In genomic region chr8:88221353-88221752, GRCm38 (mm10) we compare ENCODE assay signal across 18 mouse cellular contexts. TPM values are rescaled to one million over a fixed set of nuclear protein-coding genes. Genes with fewer than 3 reads are reported as not detected.
DNase-seq lines count a peak whose midpoint lies in the region; ATAC-seq and TF ChIP-seq lines count a peak whose summit lies in the region.
"Had no signal": no experiment of that assay in that cellular context is flagged by ENCODE, and none has a peak within 500 bp of the region (broad histone marks: within the 10 kb centered on the region; RNA-seq: fewer than 3 reads in every experiment).

No protein-coding gene starts in this region.

- H3K36me3 ChIP-seq in intestine, embryonic 15.5 days = no peaks in the 10 kb centered on the region
- peaks cover 3% of the 10 kb centered on the region; the same call in 1 of the 2 replicates for H3K36me3 ChIP-seq in intestine, postnatal 0 days (ENCODE audit: control insufficient read depth, insufficient read depth)
- no peaks in the 10 kb centered on the region for H3K36me3 ChIP-seq in lung, embryonic 14.5 days (ENCODE audit: insufficient read depth)
- H3K36me3 ChIP-seq: stomach, embryonic 15.5 days had no signal

- H3K27ac ChIP-seq in intestine, embryonic 15.5 days = no peak overlapping the region
- H3K27ac ChIP-seq in intestine, postnatal 0 days (ENCODE audit: low read depth, low read length) = no peak overlapping the region
- H3K27ac ChIP-seq in lung, embryonic 14.5 days (ENCODE audit: low read depth) = no peak overlapping the region
- H3K27ac ChIP-seq in embryonic fibroblast, embryonic 13.5 days (ENCODE audit: insufficient read depth, low read length) = peak overlapping the region; percentile 27; the same call in 1 of the 2 replicates
- H3K27ac ChIP-seq: hindbrain, embryonic 10.5 days; liver, embryonic 14.5 days; midbrain, embryonic 13.5 days; stomach, embryonic 15.5 days had no signal

- peak; percentile 34; the same call in 1 of the 2 replicates for ATAC-seq in intestine, embryonic 15.5 days
- ATAC-seq in intestine, postnatal 0 days = no peak
- no peak for ATAC-seq in lung, embryonic 14.5 days (ENCODE audit: insufficient read depth)
- no peak for ATAC-seq in cerebellum, adult (ENCODE audit: insufficient number of reproducible peaks, low FRiP score, low TSS enrichment)
- ATAC-seq: inflammation-experienced regulatory T-cells, adult 6 months; midbrain, embryonic 13.5 days had no signal

- no peak overlapping the region for H3K4me2 ChIP-seq in intestine, embryonic 15.5 days (replicated peaks)
- H3K4me2 ChIP-seq in intestine, postnatal 0 days (replicated peaks; ENCODE audit: low read depth) = no peak overlapping the region
- H3K4me2 ChIP-seq in lung, embryonic 14.5 days = no peak overlapping the region
- H3K4me2 ChIP-seq: midbrain, embryonic 13.5 days; stomach, embryonic 15.5 days had no signal

- H3K27me3 ChIP-seq in intestine, embryonic 15.5 days (replicated peaks) = no peaks in the 10 kb centered on the region
- no peaks in the 10 kb centered on the region for H3K27me3 ChIP-seq in intestine, postnatal 0 days (replicated peaks; ENCODE audit: control insufficient read depth, insufficient read depth, low read length)
- no peaks in the 10 kb centered on the region for H3K27me3 ChIP-seq in lung, embryonic 14.5 days (ENCODE audit: insufficient read depth, low read length)
- H3K27me3 ChIP-seq: midbrain, embryonic 13.5 days; stomach, embryonic 15.5 days had no signal

- no peak overlapping the region for H3K9ac ChIP-seq in intestine, embryonic 15.5 days
- H3K9ac ChIP-seq in intestine, postnatal 0 days (ENCODE audit: low read depth, low read length) = no peak overlapping the region
- no peak overlapping the region for H3K9ac ChIP-seq in lung, embryonic 14.5 days
- H3K9ac ChIP-seq: liver, embryonic 14.5 days; midbrain, embryonic 13.5 days; stomach, embryonic 15.5 days had no signal

- H3K4me1 ChIP-seq in intestine, embryonic 15.5 days (replicated peaks) = 0 out of 2 replicates have a peak, but pooled peaks cover 10% of the 10 kb centered on the region
- no peaks in the 10 kb centered on the region for H3K4me1 ChIP-seq in intestine, postnatal 0 days (replicated peaks; ENCODE audit: control insufficient read depth, insufficient read depth, low read length)
- H3K4me1 ChIP-seq in lung, embryonic 14.5 days (ENCODE audit: insufficient read depth) = no peaks in the 10 kb centered on the region
- H3K4me1 ChIP-seq in lung, adult 2 months (ENCODE audit: control insufficient read depth, insufficient read depth, low read length) = peaks cover 7% of the 10 kb centered on the region
- peaks cover 9% of the 10 kb centered on the region for H3K4me1 ChIP-seq in embryonic fibroblast, embryonic 13.5 days (ENCODE audit: control insufficient read depth, insufficient read depth, low read length)

- WGBS in intestine, embryonic 15.5 days = 37% methylated on average over 4 of the region's 4 CpGs
- WGBS in intestine, postnatal 0 days = 42% methylated on average over 4 of the region's 4 CpGs
- WGBS in lung, embryonic 14.5 days = 42% methylated on average over 4 of the region's 4 CpGs
- WGBS in lung, adult 2 months = 27% methylated on average over 4 of the region's 4 CpGs

- no peak overlapping the region for H3K4me3 ChIP-seq in intestine, embryonic 15.5 days (replicated peaks)
- no peak overlapping the region for H3K4me3 ChIP-seq in intestine, postnatal 0 days (ENCODE audit: low read depth, low read length)
- no peak overlapping the region for H3K4me3 ChIP-seq in lung, embryonic 14.5 days (ENCODE audit: low read depth, low read length)
- H3K4me3 ChIP-seq in lung, adult 2 months (replicated peaks; ENCODE audit: extremely low read depth, low read depth, low read length) = no peak overlapping the region
- no peak overlapping the region for H3K4me3 ChIP-seq in embryonic fibroblast, embryonic 13.5 days (ENCODE audit: insufficient read depth, low read length)
- H3K4me3 ChIP-seq: hindbrain, embryonic 10.5 days; midbrain, embryonic 13.5 days; myocyte; stomach, embryonic 15.5 days had no signal

- no peaks in the 10 kb centered on the region for H3K9me3 ChIP-seq in intestine, embryonic 15.5 days
- H3K9me3 ChIP-seq in intestine, postnatal 0 days (ENCODE audit: control insufficient read depth) = no peaks in the 10 kb centered on the region
- no peaks in the 10 kb centered on the region for H3K9me3 ChIP-seq in lung, embryonic 14.5 days (ENCODE audit: low read depth, low read length)
- H3K9me3 ChIP-seq: G1E; hindbrain, embryonic 10.5 days; midbrain, embryonic 13.5 days; stomach, embryonic 15.5 days had no signal

- TF ChIP-seq POLR2A in lung, adult 2 months (IDR thresholded peaks at IDR 0.05; ENCODE audit: borderline replicate concordance, extremely low read depth, low read depth, low read length) = no peak
- TF ChIP-seq POLR2A in embryonic fibroblast, embryonic 13.5 days (IDR thresholded peaks at IDR 0.05; ENCODE audit: low read depth, low read length) = no peak

- peak; percentile 30 for DNase-seq in lung, embryonic 14.5 days
- no peak for DNase-seq in lung, adult 2 months
- DNase-seq in 416B (ENCODE audit: low read depth) = peak; percentile 35
- no peak for DNase-seq in adrenal gland, postnatal 14 days
- DNase-seq: cerebellum, postnatal 25 days; gastrocnemius, postnatal 25 days; retina, postnatal 1 day had no signal

- no peak for TF ChIP-seq CTCF in intestine, postnatal 0 days (IDR thresholded peaks at IDR 0.05; ENCODE audit: low read depth)
- TF ChIP-seq CTCF in lung, embryonic 14.5 days (IDR thresholded peaks at IDR 0.05; ENCODE audit: low read depth) = no peak
- TF ChIP-seq CTCF in lung, adult 2 months (IDR thresholded peaks at IDR 0.05; ENCODE audit: insufficient read depth, low read length) = no peak
- no peak for TF ChIP-seq CTCF in embryonic fibroblast, embryonic 13.5 days (IDR thresholded peaks at IDR 0.05; ENCODE audit: borderline replicate concordance, insufficient read depth, low read length)

RNA-seq across cellular contexts. Expression of gene Tent4b, which starts 22.3 kb away (rescaled TPM):
- 6.3 and 7.0 TPM in 2 replicates for polyA plus RNA-seq in intestine, embryonic 15.5 days (2015; fragmentation: Nextera tagmentation; extraction: Ambion mirVana)
- 5.9 and 6.1 TPM in 2 replicates for polyA plus RNA-seq in intestine, postnatal 0 days (2015; fragmentation: Nextera tagmentation; extraction: Ambion mirVana)
- polyA plus RNA-seq in lung, embryonic 14.5 days (2014; fragmentation: Nextera tagmentation; extraction: Ambion mirVana) = 14.5 and 16.1 TPM in 2 replicates
- polyA plus RNA-seq in lung, adult 2 months (2012; rRNA removed) = 16.5 and 22.9 TPM in 2 replicates
- 20.6 and 22.3 TPM in 2 replicates for polyA plus RNA-seq in embryonic fibroblast, embryonic 13.5 days (2011; ENCODE audit: insufficient read length, low read depth, missing spikeins)
- 32.0 and 32.5 TPM in 2 replicates for total RNA-seq in adrenal gland, postnatal 14 days (2021)

RNA-seq across cellular contexts. Expression of gene Adcy7, which starts 50.9 kb away (rescaled TPM):
- 3.1 and 3.2 TPM in 2 replicates for polyA plus RNA-seq in intestine, embryonic 15.5 days (2015; fragmentation: Nextera tagmentation; extraction: Ambion mirVana)
- polyA plus RNA-seq in intestine, postnatal 0 days (2015; fragmentation: Nextera tagmentation; extraction: Ambion mirVana) = 2.3 and 3.4 TPM in 2 replicates
- 11.3 and 12.4 TPM in 2 replicates for polyA plus RNA-seq in lung, embryonic 14.5 days (2014; fragmentation: Nextera tagmentation; extraction: Ambion mirVana)
- polyA plus RNA-seq in lung, adult 2 months (2012; rRNA removed) = 57.0 and 60.0 TPM in 2 replicates
- 13.3 and 16.1 TPM in 2 replicates for polyA plus RNA-seq in embryonic fibroblast, embryonic 13.5 days (2011; ENCODE audit: insufficient read length, low read depth, missing spikeins)
- total RNA-seq in adrenal gland, postnatal 14 days (2021) = 5.6 and 12.8 TPM in 2 replicates

Comparison
In these comparisons a context has a peak if more than half of its experiments do, and no peak if none do; other contexts are left out.
1. DNase-seq: peak in lung, embryonic 14.5 days (single experiment) and 416B (single experiment); none in lung, adult 2 months (single experiment) and adrenal gland, postnatal 14 days (single experiment).